Mouse (Mus musculus) heart, embryonic 12.5 days (tissue): Measurements from ENCODE around the gene Cdk6. TPM values are rescaled to one million over a fixed set of nuclear protein-coding genes. Genes with fewer than 3 reads are reported as not detected.
"Not testable (repeated sequence)": the region's sequence is repeated elsewhere in the genome, so short reads cannot be mapped to it uniquely, and the experiment has no call there.

ENCODE experiments used
- ATAC-seq: fragments of 200-750 bp; cut with Nextera tagmentation; 2 replicates; pipeline ENCODE4 v1.8.0; 2017; ENCODE audit warnings: moderate TSS enrichment, moderate library complexity; ENCODE audit not compliant: insufficient number of reproducible peaks, low FRiP score
- H3K27ac ChIP-seq: fragments of 300-500 bp; sonication (generic); 2 replicates; pipeline ENCODE4 v1.5.1; 2016; ENCODE audit warnings: mild to moderate bottlenecking, moderate library complexity; ENCODE audit not compliant: poor library complexity, severe bottlenecking
- H3K27me3 ChIP-seq: fragments of 300-500 bp; sonication (generic); replicated peaks from 2 replicates; pipeline ENCODE4 v1.6.1; 2016; ENCODE audit warnings: mild to moderate bottlenecking, moderate library complexity
- H3K36me3 ChIP-seq: fragments of 300-500 bp; sonication (generic); 2 replicates; pipeline ENCODE4 v1.6.1; 2016; ENCODE audit warnings: mild to moderate bottlenecking, moderate library complexity
- H3K4me1 ChIP-seq: fragments of 300-500 bp; sonication (generic); replicated peaks from 2 replicates; pipeline ENCODE4 v1.6.1; 2016; ENCODE audit warnings: mild to moderate bottlenecking
- H3K4me2 ChIP-seq: fragments of 300-500 bp; sonication (generic); 2 replicates; pipeline ENCODE4 v1.6.1; 2016; ENCODE audit warnings: mild to moderate bottlenecking, moderate library complexity
- H3K4me3 ChIP-seq: fragments of 300-500 bp; sonication (generic); 2 replicates; pipeline ENCODE4 v1.5.1; 2016; ENCODE audit warnings: mild to moderate bottlenecking
- H3K9ac ChIP-seq: fragments of 300-500 bp; sonication (generic); 2 replicates; pipeline ENCODE4 v1.6.1; 2016; ENCODE audit warnings: mild to moderate bottlenecking, moderate library complexity
- H3K9me3 ChIP-seq: fragments of 300-500 bp; sonication (generic); replicated peaks from 2 replicates; pipeline ENCODE4 v1.6.1; 2016; ENCODE audit warnings: mild to moderate bottlenecking, moderate library complexity
- WGBS: fragments of 180-500 bp; shearing (Covaris S2); methylation state at CpG from one replicate; pipeline ENCODE4 v1.1.7; 2016; 5-methylcytosine and 5-hydroxymethylcytosine counted together
- polyA plus RNA-seq: library from polyadenylated mRNA; unstranded; fragments of >200 nt; fragmentation: Nextera tagmentation; extraction: Ambion mirVana; gene quantifications from 2 replicates; pipeline ENCODE4 v1.2.1, GENCODE M21; 2016

The Cdk6 gene
- polyA plus RNA-seq, 1 experiment from 2014 or later, result 32.5 TPM

GRCm38 (mm10) chr5:3322052-3322451, 19.2 kb upstream of the Cdk6 start:
- Histone ChIP-seq H3K9me3 (0 out of 2 replicates have a peak, but pooled peaks cover 5% of the 10 kb centered on the region), H3K4me2 (no peak overlapping the region), H3K4me3 (no peak overlapping the region), H3K4me1 (peaks cover 9% of the 10 kb centered on the region), H3K36me3 (no peaks in the 10 kb centered on the region), H3K9ac (no peak overlapping the region), H3K27me3 (no peaks in the 10 kb centered on the region), H3K27ac (no peak overlapping the region)
- WGBS, result 84% methylated on average over 6 of the region's 6 CpGs
- ATAC-seq, result no peak

GRCm38 (mm10) chr5:3324116-3324515, 17.2 kb upstream of the Cdk6 start:
- H3K27me3 ChIP-seq, result no peaks in the 10 kb centered on the region
- H3K36me3 ChIP-seq, result no peaks in the 10 kb centered on the region
- H3K4me1 ChIP-seq, result peaks cover 9% of the 10 kb centered on the region
- no peak overlapping the region for H3K4me2 ChIP-seq
- 59% methylated on average over 4 of the region's 4 CpGs for WGBS
- H3K9ac ChIP-seq, result no peak overlapping the region
- H3K4me3 ChIP-seq, result no peak overlapping the region
- 0 out of 2 replicates have a peak, but pooled peaks cover 5% of the 10 kb centered on the region for H3K9me3 ChIP-seq
- H3K27ac ChIP-seq, result no peak overlapping the region
- ATAC-seq, result no peak

- no peaks in the 10 kb centered on the region for H3K36me3 ChIP-seq
- H3K4me1 ChIP-seq, result peaks cover 9% of the 10 kb centered on the region
- no peaks in the 10 kb centered on the region for H3K27me3 ChIP-seq
- H3K27ac ChIP-seq, result no peak overlapping the region
- H3K9ac ChIP-seq, result no peak overlapping the region
- no peaks in the 10 kb centered on the region for H3K9me3 ChIP-seq
- no peak for ATAC-seq
- 46% methylated on average over 1 of the region's 1 CpGs for WGBS
- H3K4me3 ChIP-seq, result no peak overlapping the region
- no peak overlapping the region for H3K4me2 ChIP-seq
Observed at GRCm38 (mm10) chr5:3329361-3329760, 11.9 kb upstream of the Cdk6 start.

- ATAC-seq, result no peak
- Histone ChIP-seq H3K4me2 (no peak overlapping the region), H3K4me1 (no peaks in the 10 kb centered on the region), H3K27ac (no peak overlapping the region), H3K9ac (no peak overlapping the region), H3K4me3 (no peak overlapping the region), H3K27me3 (no peaks in the 10 kb centered on the region), H3K36me3 (no peaks in the 10 kb centered on the region), H3K9me3 (no peaks in the 10 kb centered on the region)
- WGBS, result 65% methylated on average over 3 of the region's 3 CpGs
Observed at GRCm38 (mm10) chr5:3330932-3331331, 10.4 kb upstream of the Cdk6 start.

GRCm38 (mm10) chr5:3333019-3333418, 8.3 kb upstream of the Cdk6 start:
- H3K27ac ChIP-seq, ATAC-seq, H3K9ac ChIP-seq, H3K4me2 ChIP-seq, H3K27me3 ChIP-seq, H3K4me3 ChIP-seq, H3K4me1 ChIP-seq, H3K36me3 ChIP-seq, H3K9me3 ChIP-seq: not testable (repeated sequence)
- WGBS, result 77% methylated on average over 4 of the region's 4 CpGs

- H3K9me3 ChIP-seq, H3K27ac ChIP-seq, H3K27me3 ChIP-seq, ATAC-seq, H3K36me3 ChIP-seq, H3K4me1 ChIP-seq: not testable (repeated sequence)
- H3K4me2 ChIP-seq, result peak overlapping the region; percentile 90
- peak overlapping the region; percentile 90 for H3K9ac ChIP-seq
- WGBS, result 3% methylated on average over 15 of the region's 15 CpGs
- H3K4me3 ChIP-seq, result peak overlapping the region; percentile 65
Observed at GRCm38 (mm10) chr5:3340340-3341058, 786 bp upstream of the Cdk6 start.

GRCm38 (mm10) chr5:3341931-3342770, 866 bp downstream of the Cdk6 start:
- Histone ChIP-seq H3K9me3 (no peaks in the 10 kb centered on the region), H3K27me3 (no peaks in the 10 kb centered on the region), H3K36me3 (peaks cover 5% of the 10 kb centered on the region; the same call in 1 of the 2 replicates), H3K27ac (peak overlapping the region; percentile 88), H3K4me2 (peak overlapping the region; percentile 90), H3K4me1 (no peaks in the 10 kb centered on the region), H3K9ac (peak overlapping the region; percentile 90), H3K4me3 (peak overlapping the region; percentile 65)
- peak; percentile 61 for ATAC-seq
- WGBS, result 0% methylated on average over 60 of the region's 60 CpGs

- Histone ChIP-seq H3K4me3 (peak overlapping the region; percentile 65), H3K4me1 (no peaks in the 10 kb centered on the region), H3K4me2 (peak overlapping the region; percentile 90), H3K9me3 (no peaks in the 10 kb centered on the region), H3K27me3 (no peaks in the 10 kb centered on the region), H3K36me3 (peaks cover 7% of the 10 kb centered on the region; the same call in 1 of the 2 replicates), H3K9ac (peak overlapping the region; percentile 90), H3K27ac (peak overlapping the region; percentile 88)
- peak; percentile 74 for ATAC-seq
- under 1% methylated on average over 46 of the region's 46 CpGs for WGBS
Observed at GRCm38 (mm10) chr5:3342771-3343565, 1.7 kb downstream of the Cdk6 start.

GRCm38 (mm10) chr5:3343566-3344080, 2.3 kb downstream of the Cdk6 start:
- WGBS, result under 1% methylated on average over 37 of the region's 37 CpGs

GRCm38 (mm10) chr5:3344081-3344631, 2.9 kb downstream of the Cdk6 start:
- Histone ChIP-seq H3K9ac (peak overlapping the region; percentile 90), H3K36me3 (peaks cover 7% of the 10 kb centered on the region; the same call in 1 of the 2 replicates), H3K27me3 (no peaks in the 10 kb centered on the region), H3K4me1 (no peaks in the 10 kb centered on the region), H3K27ac (peak overlapping the region; percentile 88), H3K4me3 (peak overlapping the region; percentile 65), H3K9me3 (no peaks in the 10 kb centered on the region), H3K4me2 (peak overlapping the region; percentile 90)
- ATAC-seq, result peak; percentile 73
- WGBS, result under 1% methylated on average over 48 of the region's 58 CpGs

More at GRCm38 (mm10) chr5:3343566-3344080, 2.3 kb downstream of the Cdk6 start:
- Histone ChIP-seq H3K4me1 (no peaks in the 10 kb centered on the region), H3K36me3 (peaks cover 7% of the 10 kb centered on the region; the same call in 1 of the 2 replicates), H3K27me3 (no peaks in the 10 kb centered on the region), H3K4me3 (peak overlapping the region; percentile 65), H3K9ac (peak overlapping the region; percentile 90), H3K9me3 (no peaks in the 10 kb centered on the region), H3K27ac (peak overlapping the region; percentile 88), H3K4me2 (peak overlapping the region; percentile 90)
- ATAC-seq, result peak; percentile 61
